Comparison of ENCODE assay signal across 9 mouse cellular contexts in the genomic region with DNA sequence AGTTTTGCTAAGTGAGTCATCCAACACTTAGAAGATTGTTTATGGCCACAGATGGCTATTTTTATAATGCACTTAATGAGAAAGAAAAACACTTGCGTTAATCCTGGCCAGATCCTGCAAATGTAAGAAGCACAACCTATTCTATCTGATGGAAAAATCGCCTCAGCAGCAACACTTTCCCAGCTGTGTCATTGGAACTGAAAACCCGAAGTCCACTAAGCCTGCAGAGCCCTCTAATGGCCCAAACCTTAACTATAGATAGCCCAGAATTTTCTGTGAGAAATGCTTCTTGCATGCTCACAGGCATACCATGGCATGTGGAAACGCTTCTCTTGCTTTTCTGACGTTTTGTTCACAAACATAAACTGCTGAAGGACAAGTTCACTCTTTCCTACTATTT.
DNase-seq lines count a peak whose midpoint lies in the region; ATAC-seq and TF ChIP-seq lines count a peak whose summit lies in the region.
"Had no signal": no experiment of that assay in that cellular context is flagged by ENCODE, and none has a peak within 500 bp of the region (broad histone marks: within the 10 kb centered on the region; RNA-seq: fewer than 3 reads in every experiment).

No protein-coding gene starts in this region.

- no peak overlapping the region for H3K9ac ChIP-seq in forebrain, postnatal 0 days
- no peak overlapping the region for H3K9ac ChIP-seq in forebrain, embryonic 15.5 days (replicated peaks)
- H3K9ac ChIP-seq: liver, embryonic 14.5 days had no signal

- H3K4me1 ChIP-seq in forebrain, postnatal 0 days (ENCODE audit: insufficient read depth), result no peaks in the 10 kb centered on the region
- H3K4me1 ChIP-seq in forebrain, embryonic 15.5 days, result no peaks in the 10 kb centered on the region

- ATAC-seq in forebrain, postnatal 0 days, result peak; percentile 50
- ATAC-seq in forebrain, embryonic 15.5 days (replicated peaks), result no peak
- ATAC-seq in megakaryocyte, adult 5-6 weeks (ENCODE audit: poor library complexity, severe bottlenecking), result no peak

- DNase-seq in forebrain, postnatal 0 days, result peak; percentile 36
- DNase-seq in layer of hippocampus, adult 2 months (ENCODE audit: low spot score in 2 of 2), result peak in 1 of 2 experiments; percentile 12
- no peak for DNase-seq in layer of hippocampus, postnatal 14 days (ENCODE audit: low spot score in 2 of 2)
- DNase-seq in cerebellum, adult 11 months, result peak; percentile 16
- peak; percentile 8 for DNase-seq in lung, postnatal 14 days
- no peak for DNase-seq in testis, postnatal 10 days (ENCODE audit: low spot score)

- no peak overlapping the region for H3K4me3 ChIP-seq in forebrain, postnatal 0 days (ENCODE audit: low read depth, low read length)
- H3K4me3 ChIP-seq in forebrain, embryonic 15.5 days, result no peak overlapping the region
- no peak overlapping the region for H3K4me3 ChIP-seq in layer of hippocampus, adult 2 months

- no peak overlapping the region for H3K4me2 ChIP-seq in forebrain, postnatal 0 days (ENCODE audit: low read depth)
- H3K4me2 ChIP-seq in forebrain, embryonic 15.5 days (replicated peaks), result no peak overlapping the region

- peak; percentile 51; the same call in 1 of the 2 replicates for TF ChIP-seq CTCF in forebrain, postnatal 0 days (IDR thresholded peaks at IDR 0.05; ENCODE audit: low read depth)
- TF ChIP-seq CTCF in layer of hippocampus, adult 2 months (conservative IDR thresholded peaks at IDR 0.05), result peak; percentile 72

- H3K9me3 ChIP-seq in forebrain, postnatal 0 days (ENCODE audit: low read length), result no peaks in the 10 kb centered on the region
- no peaks in the 10 kb centered on the region for H3K9me3 ChIP-seq in forebrain, embryonic 15.5 days

- 58% methylated on average over 5 of the region's 5 CpGs for WGBS in forebrain, postnatal 0 days
- WGBS in forebrain, embryonic 15.5 days, result 61% methylated on average over 5 of the region's 5 CpGs

- no peaks in the 10 kb centered on the region for H3K27me3 ChIP-seq in forebrain, postnatal 0 days (ENCODE audit: insufficient read depth, low read length)
- H3K27me3 ChIP-seq in forebrain, embryonic 15.5 days, result no peaks in the 10 kb centered on the region

- no peak overlapping the region for H3K27ac ChIP-seq in forebrain, postnatal 0 days (ENCODE audit: low read depth, low read length)
- no peak overlapping the region for H3K27ac ChIP-seq in forebrain, embryonic 15.5 days (replicated peaks)
- peak overlapping the region; percentile 58 for H3K27ac ChIP-seq in layer of hippocampus, adult 2 months
- H3K27ac ChIP-seq: liver, embryonic 14.5 days had no signal

- 0 out of 2 replicates have a peak, but pooled peaks cover 4% of the 10 kb centered on the region for H3K36me3 ChIP-seq in forebrain, postnatal 0 days (ENCODE audit: insufficient read depth)
- no peaks in the 10 kb centered on the region for H3K36me3 ChIP-seq in forebrain, embryonic 15.5 days

Comparison
In these comparisons a context has a peak if more than half of its experiments do, and no peak if none do; other contexts are left out.
1. DNase-seq: peak in forebrain, postnatal 0 days (single experiment), cerebellum, adult 11 months (single experiment) and lung, postnatal 14 days (single experiment); none in layer of hippocampus, postnatal 14 days (0 of 2) and testis, postnatal 10 days (single experiment).